Mouse (Mus musculus) intestine, embryonic 14.5 days (tissue): ENCODE measurements at regions not wholly inside any gene's neighbourhood (a gene's known extent, or its start where the extent isn't known, plus 50 kb on each side); places are given as distances from the start of the nearest gene placed in this dataset.

ENCODE experiments used
- ATAC-seq: fragments of 200-750 bp; cut with Nextera tagmentation; replicated peaks from 2 replicates; pipeline ENCODE4 v1.8.0; 2017; ENCODE audit warnings: low read depth, moderate number of reproducible peaks, moderate TSS enrichment, moderate library complexity; ENCODE audit not compliant: low FRiP score, low TSS enrichment
- DNase-seq: peaks from one replicate; pipeline ENCODE4 v3.0.0-alpha.2; 2018; ENCODE audit warnings: low spot score
- H3K27ac ChIP-seq: fragments of 300-500 bp; sonication (generic); 2 replicates; pipeline ENCODE4 v1.5.1; 2014; ENCODE audit warnings: low read depth, mild to moderate bottlenecking, control low read depth
- H3K27me3 ChIP-seq: fragments of 300-500 bp; sonication (generic); replicated peaks from 2 replicates; pipeline ENCODE4 v1.6.1; 2014; ENCODE audit warnings: low read length, control low read depth; ENCODE audit not compliant: control insufficient read depth, insufficient read depth
- H3K36me3 ChIP-seq: fragments of 300-500 bp; sonication (generic); 2 replicates; pipeline ENCODE4 v1.6.1; 2014; ENCODE audit warnings: low read length, control low read depth; ENCODE audit not compliant: control insufficient read depth, insufficient read depth
- H3K4me1 ChIP-seq: fragments of 300-500 bp; sonication (generic); replicated peaks from 2 replicates; pipeline ENCODE4 v1.6.1; 2014; ENCODE audit warnings: low read length, control low read depth, mixed read lengths; ENCODE audit not compliant: control insufficient read depth, insufficient read depth
- H3K4me2 ChIP-seq: fragments of 300-500 bp; sonication (generic); 2 replicates; pipeline ENCODE4 v1.6.1; 2014; ENCODE audit warnings: low read length
- H3K4me3 ChIP-seq: fragments of 300-500 bp; sonication (generic); 2 replicates; pipeline ENCODE4 v1.5.1; 2014; ENCODE audit warnings: low read depth, low read length, control low read depth, mixed read lengths
- H3K9ac ChIP-seq: fragments of 300-500 bp; sonication (generic); 2 replicates; pipeline ENCODE4 v1.6.1; 2014; ENCODE audit warnings: mild to moderate bottlenecking, low read length
- H3K9me3 ChIP-seq: fragments of 300-500 bp; sonication (generic); 2 replicates; pipeline ENCODE4 v1.6.1; 2016; ENCODE audit warnings: low read length, control low read depth; ENCODE audit not compliant: control insufficient read depth
- WGBS: fragments of 180-500 bp; shearing (Covaris S2); extraction: QIAGEN DNeasy Blood & Tissue Kit; methylation state at CpG from one replicate; pipeline ENCODE4 v1.1.7; 2014; 5-methylcytosine and 5-hydroxymethylcytosine counted together

- Histone ChIP-seq H3K27ac (no peak overlapping the region), H3K36me3 (no peaks in the 10 kb centered on the region), H3K27me3 (no peaks in the 10 kb centered on the region), H3K4me2 (no peak overlapping the region), H3K9ac (no peak overlapping the region), H3K4me1 (no peaks in the 10 kb centered on the region), H3K9me3 (no peaks in the 10 kb centered on the region), H3K4me3 (no peak overlapping the region)
- DNase-seq (no peak), ATAC-seq (no peak)
- WGBS, result 61% methylated on average over 1 of the region's 1 CpGs
Measured at GRCm38 (mm10) chr14:110685247-110685646, 69.7 kb downstream of the Slitrk6 start.

GRCm38 (mm10) chr14:110679741-110680140, 75.2 kb downstream of the Slitrk6 start:
- Histone ChIP-seq H3K4me1 (no peaks in the 10 kb centered on the region), H3K27me3 (no peaks in the 10 kb centered on the region), H3K36me3 (no peaks in the 10 kb centered on the region), H3K27ac (no peak overlapping the region), H3K4me2 (no peak overlapping the region), H3K9me3 (no peaks in the 10 kb centered on the region), H3K4me3 (no peak overlapping the region), H3K9ac (no peak overlapping the region)
- 46% methylated on average over 1 of the region's 1 CpGs for WGBS
- no peak; the same call in 1 of the 2 replicates for ATAC-seq
- DNase-seq, result no peak

DNA sequence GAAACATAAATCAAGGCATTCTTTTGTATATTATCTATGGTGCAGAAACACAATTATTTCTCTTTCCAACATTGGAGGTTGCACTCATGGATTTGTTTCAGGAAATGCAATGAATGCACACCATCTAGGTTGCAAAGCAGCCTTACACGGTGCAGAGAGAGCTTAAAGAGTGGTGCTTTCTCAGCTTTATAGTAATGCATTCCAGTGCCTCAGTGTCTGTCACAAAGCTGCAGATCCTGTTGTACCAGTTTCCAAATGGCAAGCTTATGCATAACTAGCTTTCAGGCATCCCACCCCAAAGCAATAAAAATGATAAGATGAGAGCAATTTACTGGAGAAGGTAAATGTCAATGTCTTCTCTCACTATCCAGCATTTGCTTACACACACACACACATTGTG, 89.2 kb downstream of the Slitrk6 start:
- no peaks in the 10 kb centered on the region for H3K9me3 ChIP-seq
- 69% methylated on average over 1 of the region's 1 CpGs for WGBS
- H3K9ac ChIP-seq, result no peak overlapping the region
- no peaks in the 10 kb centered on the region for H3K4me1 ChIP-seq
- no peaks in the 10 kb centered on the region for H3K27me3 ChIP-seq
- H3K4me2 ChIP-seq, result no peak overlapping the region
- DNase-seq, result no peak
- H3K27ac ChIP-seq, result no peak overlapping the region
- no peak overlapping the region for H3K4me3 ChIP-seq
- peak; percentile 87 for ATAC-seq
- H3K36me3 ChIP-seq, result no peaks in the 10 kb centered on the region

DNA sequence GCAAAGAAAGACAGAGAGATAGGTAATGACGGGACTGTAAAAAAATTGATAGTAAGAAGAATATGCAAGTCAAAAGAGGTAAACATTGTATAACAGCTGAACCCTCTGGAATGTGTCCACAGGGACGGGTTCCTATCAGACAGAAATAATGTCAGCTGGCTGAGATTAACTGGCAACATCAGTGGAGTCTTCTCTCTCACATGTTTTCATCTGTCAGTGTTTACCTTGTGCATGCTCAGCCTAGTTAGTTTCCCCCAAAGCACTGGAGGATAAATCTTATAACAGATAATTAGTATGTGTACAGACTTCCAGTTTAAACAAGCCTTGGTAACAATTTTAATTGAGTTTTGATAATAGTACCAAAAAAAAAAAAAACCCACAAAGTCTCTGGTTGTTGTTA, 91.7 kb downstream of the Slitrk6 start:
- Histone ChIP-seq H3K9ac (no peak overlapping the region), H3K9me3 (no peaks in the 10 kb centered on the region), H3K4me2 (no peak overlapping the region), H3K27me3 (no peaks in the 10 kb centered on the region), H3K4me1 (no peaks in the 10 kb centered on the region), H3K27ac (no peak overlapping the region), H3K36me3 (no peaks in the 10 kb centered on the region), H3K4me3 (no peak overlapping the region)
- WGBS, result 19% methylated on average over 2 of the region's 2 CpGs
- no peak for ATAC-seq
- DNase-seq, result no peak

- 71% methylated on average over 3 of the region's 3 CpGs for WGBS
- Histone ChIP-seq H3K9ac (no peak overlapping the region), H3K9me3 (no peaks in the 10 kb centered on the region), H3K4me3 (no peak overlapping the region), H3K4me1 (no peaks in the 10 kb centered on the region), H3K27me3 (no peaks in the 10 kb centered on the region), H3K36me3 (no peaks in the 10 kb centered on the region), H3K27ac (no peak overlapping the region), H3K4me2 (no peak overlapping the region)
- ATAC-seq (no peak), DNase-seq (no peak)
Measured at GRCm38 (mm10) chr14:110634147-110634546, 120.8 kb downstream of the Slitrk6 start.

DNA sequence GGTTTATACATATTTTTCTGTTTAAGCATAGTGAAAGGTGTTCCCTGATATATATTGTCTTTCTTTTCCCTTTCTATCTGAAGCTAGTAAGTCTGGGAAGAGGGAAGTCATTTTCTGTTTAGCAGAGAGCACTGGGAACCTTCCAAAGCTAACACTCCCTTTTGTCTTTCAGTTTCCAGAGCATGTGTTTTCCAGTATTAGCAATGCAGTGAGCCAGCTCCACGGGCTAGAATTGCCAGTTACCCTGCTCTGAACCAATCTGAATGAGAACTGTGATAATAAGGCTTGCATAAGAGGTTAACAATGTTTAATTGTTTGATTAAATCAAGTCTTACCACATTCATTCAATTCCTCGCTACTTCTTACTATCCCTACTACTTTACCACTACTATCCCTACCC, 131.2 kb downstream of the Slitrk6 start:
- 72% methylated on average over 2 of the region's 2 CpGs for WGBS
- no peaks in the 10 kb centered on the region for H3K27me3 ChIP-seq
- H3K27ac ChIP-seq, result no peak overlapping the region
- H3K9ac ChIP-seq, result no peak overlapping the region
- no peaks in the 10 kb centered on the region for H3K36me3 ChIP-seq
- H3K4me1 ChIP-seq, result no peaks in the 10 kb centered on the region
- DNase-seq, result no peak
- H3K4me3 ChIP-seq, result no peak overlapping the region
- no peak for ATAC-seq
- no peaks in the 10 kb centered on the region for H3K9me3 ChIP-seq
- H3K4me2 ChIP-seq, result no peak overlapping the region

GRCm38 (mm10) chr14:110618496-110618920, 136.4 kb downstream of the Slitrk6 start:
- H3K4me3 ChIP-seq, result no peak overlapping the region
- ATAC-seq (no peak), DNase-seq (no peak)
- no peaks in the 10 kb centered on the region for H3K4me1 ChIP-seq
- H3K4me2 ChIP-seq, result peak overlapping the region; percentile 1; the same call in 1 of the 2 replicates
- H3K27ac ChIP-seq, result peak overlapping the region; percentile 40
- H3K36me3 ChIP-seq, result no peaks in the 10 kb centered on the region
- no peaks in the 10 kb centered on the region for H3K9me3 ChIP-seq
- 48% methylated on average over 3 of the region's 3 CpGs for WGBS
- no peaks in the 10 kb centered on the region for H3K27me3 ChIP-seq
- H3K9ac ChIP-seq, result no peak overlapping the region

- WGBS, result 80% methylated on average over 1 of the region's 1 CpGs
- H3K4me1 ChIP-seq, result no peaks in the 10 kb centered on the region
- no peak overlapping the region for H3K9ac ChIP-seq
- no peaks in the 10 kb centered on the region for H3K27me3 ChIP-seq
- no peaks in the 10 kb centered on the region for H3K36me3 ChIP-seq
- H3K4me3 ChIP-seq, result no peak overlapping the region
- DNase-seq (no peak), ATAC-seq (no peak)
- H3K4me2 ChIP-seq, result no peak overlapping the region
- H3K9me3 ChIP-seq, result no peaks in the 10 kb centered on the region
- no peak overlapping the region for H3K27ac ChIP-seq
Measured at GRCm38 (mm10) chr14:110616447-110616846, 138.5 kb downstream of the Slitrk6 start.

- no peaks in the 10 kb centered on the region for H3K36me3 ChIP-seq
- DNase-seq (no peak), ATAC-seq (no peak)
- no peaks in the 10 kb centered on the region for H3K9me3 ChIP-seq
- no peak overlapping the region for H3K9ac ChIP-seq
- no peak overlapping the region for H3K27ac ChIP-seq
- H3K4me3 ChIP-seq, result no peak overlapping the region
- no peaks in the 10 kb centered on the region for H3K27me3 ChIP-seq
- no peaks in the 10 kb centered on the region for H3K4me1 ChIP-seq
- WGBS, result 41% methylated on average over 3 of the region's 3 CpGs
- H3K4me2 ChIP-seq, result no peak overlapping the region
Measured at GRCm38 (mm10) chr14:110580311-110580710, 174.6 kb downstream of the Slitrk6 start.
